Mouse (Mus musculus) small intestine, adult 2 months (tissue): ENCODE data around the gene Gm26620.

ENCODE experiments used
- CTCF ChIP-seq: fragments of 200-500 bp; IDR thresholded peaks from 2 replicates; pipeline ENCODE4 v1.5.1; 2012; ENCODE audit warnings: low read depth, mild to moderate bottlenecking, control low read depth, inconsistent platforms, low read length, moderate library complexity, mixed read lengths; ENCODE audit not compliant: insufficient replicate concordance, insufficient read length; ENCODE audit errors: extremely low read depth
- POLR2A ChIP-seq: fragments of 200-500 bp; IDR thresholded peaks from 2 replicates; pipeline ENCODE4 v1.6.1; 2012; ENCODE audit warnings: low read depth, mild to moderate bottlenecking, control low read depth, inconsistent platforms, low read length, moderate library complexity

DNA sequence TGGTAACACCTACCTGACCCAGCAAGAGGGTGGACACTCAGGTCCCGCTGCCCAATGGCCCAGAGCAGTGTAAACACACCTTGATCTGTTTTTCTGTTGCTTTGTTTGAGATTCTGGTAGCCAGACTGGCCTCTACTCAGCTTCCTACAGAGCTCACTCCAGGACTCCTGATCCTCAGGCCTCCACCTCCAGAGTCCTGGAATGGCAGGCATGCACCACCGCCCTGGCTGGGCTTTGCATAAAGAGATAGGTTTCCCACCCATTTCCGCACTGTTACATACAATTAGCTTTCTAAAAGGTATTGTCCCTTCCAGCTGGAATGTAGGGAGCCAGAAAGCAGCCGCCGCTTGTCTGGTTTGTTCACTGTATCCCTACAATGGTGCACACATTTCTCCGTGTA is 13.5 kb upstream of the Gm26620 start:
- no peak for TF ChIP-seq POLR2A
- TF ChIP-seq CTCF: no peak
